Mouse (Mus musculus): ENCODE data around the gene Fshb. TPM values are rescaled to one million over a fixed set of nuclear protein-coding genes. Genes with fewer than 3 reads are reported as not detected.

Gene Fshb
- total RNA-seq (2021), result not detected

- intact Hi-C loops (cut with DNase I), result no loop called here
- DNase-seq (ENCODE audit: extremely low spot score in 1 of 2, low spot score in 2 of 2), result no peak
Observed at GRCm38 (mm10) chr2:107059556-107059955, at the start of gene Fshb. Fshb (minus strand) TSS chr2:107059656.

GRCm38 (mm10) chr2:107084256-107084655, 24.8 kb upstream of the Fshb start:
- DNase-seq (ENCODE audit: extremely low spot score in 1 of 2, low spot score in 2 of 2), result no peak
- intact Hi-C loops (cut with DNase I), result loop anchor here (5.0 kb wide), 1 partner anchor 783 kb away; no protein-coding TSS in a partner anchor

GRCm38 (mm10) chr2:107083071-107083885, 23.8 kb upstream of the Fshb start:
- intact Hi-C loops (cut with DNase I), result loop anchor here (5.0 kb wide), 1 partner anchor 784 kb away; no protein-coding TSS in a partner anchor
- DNase-seq (ENCODE audit: extremely low spot score in 1 of 2, low spot score in 2 of 2), result peak; percentile 31 to 41

- DNase-seq (ENCODE audit: extremely low spot score in 1 of 2, low spot score in 2 of 2), result no peak
- intact Hi-C loops (cut with DNase I), result no loop called here
Observed at GRCm38 (mm10) chr2:107063260-107063659, 3.8 kb upstream of the Fshb start.

GRCm38 (mm10) chr2:107045955-107046354, 13.5 kb downstream of the Fshb start:
- intact Hi-C loops (cut with DNase I), result no loop called here
- DNase-seq (ENCODE audit: extremely low spot score in 1 of 2, low spot score in 2 of 2), result no peak

- intact Hi-C loops (cut with DNase I), result no loop called here
Observed at GRCm38 (mm10) chr2:107040816-107041215, 18.6 kb downstream of the Fshb start.

GRCm38 (mm10) chr2:107035980-107036379, 23.5 kb downstream of the Fshb start:
- intact Hi-C loops (cut with DNase I), result no loop called here
- DNase-seq (ENCODE audit: extremely low spot score in 1 of 2, low spot score in 2 of 2), result no peak

More at GRCm38 (mm10) chr2:107040816-107041215, 18.6 kb downstream of the Fshb start:
- DNase-seq (ENCODE audit: extremely low spot score in 1 of 2, low spot score in 2 of 2), result no peak

GRCm38 (mm10) chr2:107024694-107025093, 34.8 kb downstream of the Fshb start:
- DNase-seq (ENCODE audit: extremely low spot score in 1 of 2, low spot score in 2 of 2), result no peak
- intact Hi-C loops (cut with DNase I), result no loop called here

- intact Hi-C loops (cut with DNase I), result no loop called here
- no peak for DNase-seq (ENCODE audit: extremely low spot score in 1 of 2, low spot score in 2 of 2)
Observed at GRCm38 (mm10) chr2:107022713-107023112, 36.7 kb downstream of the Fshb start.

- no peak for DNase-seq (ENCODE audit: extremely low spot score in 1 of 2, low spot score in 2 of 2)
- intact Hi-C loops (cut with DNase I), result no loop called here
Observed at GRCm38 (mm10) chr2:107019331-107019730, 40.1 kb downstream of the Fshb start.

- DNase-seq (ENCODE audit: extremely low spot score in 1 of 2, low spot score in 2 of 2), result no peak
- intact Hi-C loops (cut with DNase I), result no loop called here
Observed at GRCm38 (mm10) chr2:107013161-107013560, 46.3 kb downstream of the Fshb start.

- no peak for DNase-seq (ENCODE audit: extremely low spot score in 1 of 2, low spot score in 2 of 2)
- intact Hi-C loops (cut with DNase I), result no loop called here
Observed at GRCm38 (mm10) chr2:107012318-107012717, 47.1 kb downstream of the Fshb start.

- no peak for DNase-seq (ENCODE audit: extremely low spot score in 1 of 2, low spot score in 2 of 2)
- intact Hi-C loops (cut with DNase I), result no loop called here
Observed at GRCm38 (mm10) chr2:107010160-107010559, 49.3 kb downstream of the Fshb start.

GRCm38 (mm10) chr2:107006378-107006777, 53.1 kb downstream of the Fshb start:
- DNase-seq (ENCODE audit: extremely low spot score in 1 of 2, low spot score in 2 of 2), result no peak

More at GRCm38 (mm10) chr2:107006378-107006777, 53.1 kb downstream of the Fshb start:
- intact Hi-C loops (cut with DNase I), result no loop called here

Other genes starting within 250 kb of the Fshb start
- gene Arl14ep, start 85.2 kb downstream of the Fshb start, total RNA-seq (2021), result 10 to 100 TPM; 40.5 to 40.8 TPM
- 10 to 100 TPM; 29.9 to 35.8 TPM for gene Kcna4, start 231.0 kb upstream of the Fshb start, total RNA-seq (2021)

Measured in left cerebral cortex, postnatal 10 days (tissue).